Mouse (Mus musculus): ENCODE measurements around the gene Dars. TPM values are rescaled to one million over a fixed set of nuclear protein-coding genes. Genes with fewer than 3 reads are reported as not detected.

Gene Dars
- total RNA-seq (2015; ENCODE audit: low replicate concordance): 49.9 and 64.6 TPM in 2 replicates
- total RNA-seq (2017; ENCODE audit: low replicate concordance): 49.1 and 57.0 TPM in 2 replicates

GRCm38 (mm10) chr1:128416584-128417532 is at the start of gene Dars:
Gene Dars, minus strand, starts transcription at chr1:128417368.
- peak; percentile 94 for ATAC-seq (replicated peaks; ENCODE audit: low FRiP score, poor library complexity, severe bottlenecking)

- no peak for ATAC-seq (replicated peaks; ENCODE audit: low FRiP score, poor library complexity, severe bottlenecking)
Observed at GRCm38 (mm10) chr1:128466828-128467227, 49.7 kb upstream of the Dars start.

GRCm38 (mm10) chr1:128463478-128463877 is 46.3 kb upstream of the Dars start:
- ATAC-seq (replicated peaks; ENCODE audit: low FRiP score, poor library complexity, severe bottlenecking): no peak

- no peak for ATAC-seq (replicated peaks; ENCODE audit: low FRiP score, poor library complexity, severe bottlenecking)
Observed at GRCm38 (mm10) chr1:128462389-128462788, 45.2 kb upstream of the Dars start.

GRCm38 (mm10) chr1:128460780-128461179 is 43.6 kb upstream of the Dars start:
- no peak for ATAC-seq (replicated peaks; ENCODE audit: low FRiP score, poor library complexity, severe bottlenecking)

- no peak for ATAC-seq (replicated peaks; ENCODE audit: low FRiP score, poor library complexity, severe bottlenecking)
Observed at GRCm38 (mm10) chr1:128459439-128459838, 42.3 kb upstream of the Dars start.

- ATAC-seq (replicated peaks; ENCODE audit: low FRiP score, poor library complexity, severe bottlenecking): no peak
Observed at GRCm38 (mm10) chr1:128459011-128459410, 41.8 kb upstream of the Dars start.

GRCm38 (mm10) chr1:128456844-128457445 is 39.8 kb upstream of the Dars start:
- no peak for ATAC-seq (replicated peaks; ENCODE audit: low FRiP score, poor library complexity, severe bottlenecking)

GRCm38 (mm10) chr1:128456271-128456670 is 39.1 kb upstream of the Dars start:
- no peak for ATAC-seq (replicated peaks; ENCODE audit: low FRiP score, poor library complexity, severe bottlenecking)

GRCm38 (mm10) chr1:128452210-128452609 is 35.0 kb upstream of the Dars start:
- no peak for ATAC-seq (replicated peaks; ENCODE audit: low FRiP score, poor library complexity, severe bottlenecking)

GRCm38 (mm10) chr1:128451183-128451582 is 34.0 kb upstream of the Dars start:
- ATAC-seq (replicated peaks; ENCODE audit: low FRiP score, poor library complexity, severe bottlenecking): no peak

- ATAC-seq (replicated peaks; ENCODE audit: low FRiP score, poor library complexity, severe bottlenecking): no peak
Observed at GRCm38 (mm10) chr1:128447206-128447902, 30.2 kb upstream of the Dars start.

GRCm38 (mm10) chr1:128443890-128444839 is 27.0 kb upstream of the Dars start:
- peak; percentile 59; the same call in 1 of the 2 replicates for ATAC-seq (replicated peaks; ENCODE audit: low FRiP score, poor library complexity, severe bottlenecking)

GRCm38 (mm10) chr1:128441129-128441473 is 23.9 kb upstream of the Dars start:
- ATAC-seq (replicated peaks; ENCODE audit: low FRiP score, poor library complexity, severe bottlenecking): no peak

- no peak for ATAC-seq (replicated peaks; ENCODE audit: low FRiP score, poor library complexity, severe bottlenecking)
Observed at GRCm38 (mm10) chr1:128440386-128441128, 23.4 kb upstream of the Dars start.

GRCm38 (mm10) chr1:128439618-128440017 is 22.4 kb upstream of the Dars start:
- no peak for ATAC-seq (replicated peaks; ENCODE audit: low FRiP score, poor library complexity, severe bottlenecking)

- ATAC-seq (replicated peaks; ENCODE audit: low FRiP score, poor library complexity, severe bottlenecking): no peak
Observed at GRCm38 (mm10) chr1:128438526-128438925, 21.4 kb upstream of the Dars start.

GRCm38 (mm10) chr1:128437276-128437675 is 20.1 kb upstream of the Dars start:
- no peak for ATAC-seq (replicated peaks; ENCODE audit: low FRiP score, poor library complexity, severe bottlenecking)

GRCm38 (mm10) chr1:128436015-128436414 is 18.8 kb upstream of the Dars start:
- no peak for ATAC-seq (replicated peaks; ENCODE audit: low FRiP score, poor library complexity, severe bottlenecking)

Data from erythroblast, adult 5-6 weeks (primary cell).